Mouse (Mus musculus) limb, embryonic 11.5 days (tissue): ENCODE measurements around the gene 4930579F01Rik. TPM values are rescaled to one million over a fixed set of nuclear protein-coding genes. Genes with fewer than 3 reads are reported as not detected.
A peak's percentile ranks its signal among the peaks of the same experiment; 100 is the strongest.

ENCODE experiments used
- ATAC-seq: fragments of 200-750 bp; cut with Nextera tagmentation; 2 replicates; pipeline ENCODE4 v1.8.0; 2017; ENCODE audit warnings: low read depth; ENCODE audit not compliant: insufficient number of reproducible peaks, low FRiP score, low TSS enrichment
- DNase-seq: peaks from one replicate; pipeline ENCODE4 v3.0.0-alpha.2; 2015; ENCODE audit warnings: low spot score
- H3K27ac ChIP-seq: fragments of 300-500 bp; sonication (generic); replicated peaks from 2 replicates; pipeline ENCODE4 v1.5.1; 2014; ENCODE audit warnings: low read depth, mild to moderate bottlenecking, low read length
- H3K27me3 ChIP-seq: fragments of 300-500 bp; sonication (generic); 2 replicates; pipeline ENCODE4 v1.6.1; 2014; ENCODE audit warnings: mild to moderate bottlenecking, low read length, mixed read lengths; ENCODE audit not compliant: control insufficient read depth, insufficient read depth
- H3K36me3 ChIP-seq: fragments of 300-500 bp; sonication (generic); 2 replicates; pipeline ENCODE4 v1.6.1; 2014; ENCODE audit warnings: mild to moderate bottlenecking, low read length, moderate library complexity, mixed read lengths; ENCODE audit not compliant: control insufficient read depth, insufficient read depth
- H3K4me1 ChIP-seq: fragments of 300-500 bp; sonication (generic); 2 replicates; pipeline ENCODE4 v1.6.1; 2014; ENCODE audit warnings: low read length, mixed read lengths; ENCODE audit not compliant: control insufficient read depth, insufficient read depth
- H3K4me2 ChIP-seq: fragments of 300-500 bp; sonication (generic); 2 replicates; pipeline ENCODE4 v1.6.1; 2014; ENCODE audit warnings: low read depth, mild to moderate bottlenecking, moderate library complexity; ENCODE audit not compliant: severe bottlenecking
- H3K4me3 ChIP-seq: fragments of 300-500 bp; sonication (generic); 2 replicates; pipeline ENCODE4 v1.5.1; 2014; ENCODE audit warnings: low read depth, low read length
- H3K9ac ChIP-seq: fragments of 300-500 bp; sonication (generic); 2 replicates; pipeline ENCODE4 v1.6.1; 2014; ENCODE audit warnings: mild to moderate bottlenecking, low read length
- H3K9me3 ChIP-seq: fragments of 300-500 bp; sonication (generic); 2 replicates; pipeline ENCODE4 v1.6.1; 2016; ENCODE audit warnings: low read length; ENCODE audit not compliant: control insufficient read depth
- WGBS: fragments of 180-500 bp; shearing (Covaris S2); extraction: QIAGEN DNeasy Blood & Tissue Kit; methylation state at CpG from one replicate; pipeline ENCODE4 v1.1.7; 2014; 5-methylcytosine and 5-hydroxymethylcytosine counted together
- polyA plus RNA-seq: library from polyadenylated mRNA; unstranded; fragments of >200 nt; fragmentation: Nextera tagmentation; extraction: Ambion mirVana; gene quantifications from 2 replicates; pipeline ENCODE4 v1.2.1, GENCODE M21; 2014

4930579F01Rik gene
- polyA plus RNA-seq, 1 experiment from 2014 or later: not detected

DNA sequence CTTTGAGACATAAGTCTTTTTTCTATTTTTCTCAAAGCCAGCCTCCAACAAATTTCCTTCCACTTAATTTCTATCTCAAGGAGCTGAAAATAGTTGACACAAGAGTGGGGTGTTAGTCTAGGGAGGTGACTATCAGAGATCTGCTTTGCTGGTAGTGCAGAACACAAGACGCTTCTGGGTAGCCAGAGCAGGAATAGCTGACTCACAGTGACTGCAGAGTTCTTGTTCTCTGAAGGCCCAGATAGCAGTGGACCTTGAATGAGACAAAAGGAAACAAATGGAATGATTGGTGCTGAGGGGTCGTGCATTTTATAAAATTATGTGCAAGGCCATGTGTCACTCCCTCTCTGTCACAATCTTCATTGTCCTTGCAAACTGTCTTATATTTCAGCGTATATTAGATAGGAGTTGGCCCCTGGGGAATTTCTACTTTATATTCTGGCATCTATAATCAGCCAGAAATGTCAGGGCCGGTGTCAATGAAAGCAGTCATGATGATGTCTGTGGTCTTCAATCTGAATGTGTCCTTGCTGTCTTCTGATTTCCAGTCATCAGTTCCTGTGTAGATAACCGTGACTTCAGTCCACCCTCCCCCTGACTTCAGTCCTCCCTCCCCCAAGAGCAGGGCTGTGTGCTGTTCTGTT is 16.9 kb upstream of the 4930579F01Rik start:
- no peaks in the 10 kb centered on the region for H3K27me3 ChIP-seq
- DNase-seq (no peak), ATAC-seq (no peak)
- H3K4me1 ChIP-seq: no peaks in the 10 kb centered on the region
- 87% methylated on average over 5 of the region's 5 CpGs for WGBS
- H3K27ac ChIP-seq: no peak overlapping the region
- H3K9me3 ChIP-seq: no peaks in the 10 kb centered on the region
- no peak overlapping the region for H3K4me3 ChIP-seq
- no peak overlapping the region for H3K9ac ChIP-seq
- H3K4me2 ChIP-seq: no peak overlapping the region
- H3K36me3 ChIP-seq: no peaks in the 10 kb centered on the region

- Histone ChIP-seq H3K9me3 (no peaks in the 10 kb centered on the region), H3K4me1 (no peaks in the 10 kb centered on the region), H3K4me2 (no peak overlapping the region), H3K27me3 (no peaks in the 10 kb centered on the region), H3K27ac (no peak overlapping the region), H3K4me3 (no peak overlapping the region), H3K9ac (no peak overlapping the region), H3K36me3 (no peaks in the 10 kb centered on the region)
- ATAC-seq (no peak), DNase-seq (no peak)
- 87% methylated on average over 3 of the region's 3 CpGs for WGBS
Observed at GRCm38 (mm10) chr3:138208821-138209220, 15.2 kb upstream of the 4930579F01Rik start.

- no peak overlapping the region for H3K4me2 ChIP-seq
- no peak for ATAC-seq
- H3K27ac ChIP-seq: no peak overlapping the region
Observed at GRCm38 (mm10) chr3:138198722-138199068, 5.1 kb upstream of the 4930579F01Rik start.

GRCm38 (mm10) chr3:138197973-138198721 is 4.5 kb upstream of the 4930579F01Rik start:
- ATAC-seq (peak; percentile 83; the same call in 1 of the 2 replicates), DNase-seq (peak; percentile 96)
- Histone ChIP-seq H3K9ac (peak overlapping the region; percentile 45), H3K36me3 (no peaks in the 10 kb centered on the region), H3K4me2 (peak overlapping the region; percentile 32; the same call in 1 of the 2 replicates), H3K27me3 (no peaks in the 10 kb centered on the region), H3K27ac (no peak overlapping the region), H3K4me1 (no peaks in the 10 kb centered on the region), H3K9me3 (no peaks in the 10 kb centered on the region), H3K4me3 (0 out of 2 replicates have a peak overlapping the region, but pooled peaks have one; percentile 12)
- WGBS: 31% methylated on average over 20 of the region's 20 CpGs

More at GRCm38 (mm10) chr3:138198722-138199068, 5.1 kb upstream of the 4930579F01Rik start:
- no peaks in the 10 kb centered on the region for H3K9me3 ChIP-seq
- no peak overlapping the region; the same call in 1 of the 2 replicates for H3K9ac ChIP-seq
- no peaks in the 10 kb centered on the region for H3K4me1 ChIP-seq
- H3K4me3 ChIP-seq: no peak overlapping the region
- no peaks in the 10 kb centered on the region for H3K27me3 ChIP-seq
- 79% methylated on average over 7 of the region's 7 CpGs for WGBS
- H3K36me3 ChIP-seq: no peaks in the 10 kb centered on the region
- DNase-seq: no peak

GRCm38 (mm10) chr3:138197556-138197955 is 3.9 kb upstream of the 4930579F01Rik start:
- Histone ChIP-seq H3K27me3 (no peaks in the 10 kb centered on the region), H3K9me3 (no peaks in the 10 kb centered on the region), H3K9ac (no peak overlapping the region), H3K36me3 (no peaks in the 10 kb centered on the region), H3K27ac (no peak overlapping the region), H3K4me3 (no peak overlapping the region), H3K4me1 (no peaks in the 10 kb centered on the region), H3K4me2 (no peak overlapping the region)
- 75% methylated on average over 9 of the region's 9 CpGs for WGBS
- DNase-seq: no peak
- no peak for ATAC-seq

DNA sequence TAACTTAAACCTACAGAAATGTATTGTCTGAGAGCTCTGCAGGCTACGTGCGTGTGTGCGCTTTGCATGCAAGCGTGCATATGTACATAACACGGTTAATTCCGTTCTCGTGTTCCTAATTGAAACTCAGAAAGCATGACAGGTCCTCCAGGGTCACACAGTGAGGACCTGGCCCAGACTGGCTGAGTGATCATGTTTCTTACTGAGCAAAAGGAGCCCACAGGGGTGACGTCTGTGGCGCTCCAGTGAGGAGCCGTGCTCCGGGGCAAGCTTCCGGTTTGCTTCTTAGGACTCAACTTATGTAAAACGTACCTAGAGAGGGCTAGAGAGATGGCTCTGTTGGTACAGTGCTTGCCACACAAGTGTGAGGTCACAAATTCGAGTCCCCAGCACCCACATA is 3.5 kb upstream of the 4930579F01Rik start:
- WGBS: 82% methylated on average over 14 of the region's 14 CpGs
- no peak overlapping the region for H3K4me3 ChIP-seq
- no peaks in the 10 kb centered on the region for H3K36me3 ChIP-seq
- H3K4me2 ChIP-seq: no peak overlapping the region
- H3K4me1 ChIP-seq: no peaks in the 10 kb centered on the region
- H3K27ac ChIP-seq: no peak overlapping the region
- DNase-seq (no peak), ATAC-seq (no peak)
- H3K9me3 ChIP-seq: no peaks in the 10 kb centered on the region
- no peaks in the 10 kb centered on the region for H3K27me3 ChIP-seq
- H3K9ac ChIP-seq: no peak overlapping the region

- 87% methylated on average over 7 of the region's 7 CpGs for WGBS
- H3K9ac ChIP-seq: no peak overlapping the region
- H3K9me3 ChIP-seq: no peaks in the 10 kb centered on the region
- H3K27me3 ChIP-seq: no peaks in the 10 kb centered on the region
- H3K4me2 ChIP-seq: no peak overlapping the region
- no peak overlapping the region for H3K27ac ChIP-seq
- DNase-seq (no peak), ATAC-seq (no peak)
- no peaks in the 10 kb centered on the region for H3K36me3 ChIP-seq
- H3K4me1 ChIP-seq: no peaks in the 10 kb centered on the region
- H3K4me3 ChIP-seq: no peak overlapping the region
Observed at GRCm38 (mm10) chr3:138192260-138192659, 1.4 kb downstream of the 4930579F01Rik start.

- H3K27me3 ChIP-seq: no peaks in the 10 kb centered on the region
- ATAC-seq (no peak), DNase-seq (no peak)
- no peak overlapping the region for H3K9ac ChIP-seq
- H3K4me3 ChIP-seq: no peak overlapping the region
- H3K27ac ChIP-seq: no peak overlapping the region
- no peaks in the 10 kb centered on the region for H3K36me3 ChIP-seq
- 92% methylated on average over 26 of the region's 26 CpGs for WGBS
- H3K4me1 ChIP-seq: no peaks in the 10 kb centered on the region
- no peak overlapping the region for H3K4me2 ChIP-seq
- H3K9me3 ChIP-seq: no peaks in the 10 kb centered on the region
Observed at GRCm38 (mm10) chr3:138185995-138186930, 7.4 kb downstream of the 4930579F01Rik start.
